ENCODE assay signal across 8 mouse cellular contexts in the genomic region with DNA sequence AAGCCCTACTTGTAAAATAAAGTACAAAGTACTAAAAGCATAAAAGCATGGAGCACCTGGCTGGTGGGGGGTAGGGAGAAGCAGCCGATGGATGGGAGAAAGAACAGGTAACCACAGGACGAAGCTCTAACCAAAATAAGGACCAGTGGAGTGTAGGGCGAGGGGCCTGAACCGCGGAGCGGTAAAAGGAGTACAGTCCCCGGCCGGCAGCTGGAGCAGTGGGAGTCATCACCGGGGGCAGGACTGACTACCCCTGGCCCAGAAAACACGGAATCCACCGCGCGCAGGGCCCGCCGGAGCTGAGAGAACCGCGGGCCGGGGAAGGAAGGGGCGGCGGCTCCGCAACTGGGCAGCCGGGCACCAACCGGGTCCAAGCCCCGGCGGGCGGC. TPM values are rescaled to one million over a fixed set of nuclear protein-coding genes. Genes with fewer than 3 reads are reported as not detected.
DNase-seq lines count a peak whose midpoint lies in the region; ATAC-seq lines count a peak whose summit lies in the region.

No protein-coding gene starts in this region.

- peaks cover 19% of the 10 kb centered on the region for H3K36me3 ChIP-seq in heart, embryonic 13.5 days
- H3K36me3 ChIP-seq in forebrain, embryonic 15.5 days: peaks cover 16% of the 10 kb centered on the region
- peaks cover 16% of the 10 kb centered on the region for H3K36me3 ChIP-seq in liver, embryonic 16.5 days (ENCODE audit: control insufficient read depth, insufficient read depth)

- no peaks in the 10 kb centered on the region for H3K27me3 ChIP-seq in heart, embryonic 13.5 days (replicated peaks)
- H3K27me3 ChIP-seq in forebrain, embryonic 15.5 days: no peaks in the 10 kb centered on the region
- H3K27me3 ChIP-seq in liver, embryonic 16.5 days (ENCODE audit: control insufficient read depth, insufficient read depth, low read depth, low read length): no peaks in the 10 kb centered on the region

- H3K4me3 ChIP-seq in heart, embryonic 13.5 days: peak overlapping the region; percentile 99
- H3K4me3 ChIP-seq in forebrain, embryonic 15.5 days: peak overlapping the region; percentile 83
- peak overlapping the region; percentile 99 for H3K4me3 ChIP-seq in liver, embryonic 16.5 days (ENCODE audit: low read depth, low read length)

- peak overlapping the region; percentile 99 for H3K27ac ChIP-seq in heart, embryonic 13.5 days (replicated peaks)
- H3K27ac ChIP-seq in forebrain, embryonic 15.5 days (replicated peaks): peak overlapping the region; percentile 94
- H3K27ac ChIP-seq in liver, embryonic 16.5 days (ENCODE audit: low read length): peak overlapping the region; percentile 98

- H3K9ac ChIP-seq in heart, embryonic 13.5 days: peak overlapping the region; percentile 99
- peak overlapping the region; percentile 91 for H3K9ac ChIP-seq in forebrain, embryonic 15.5 days (replicated peaks)
- H3K9ac ChIP-seq in liver, embryonic 16.5 days (ENCODE audit: low read depth, low read length): peak overlapping the region; percentile 99

- H3K4me2 ChIP-seq in heart, embryonic 13.5 days: peak overlapping the region; percentile 82
- H3K4me2 ChIP-seq in forebrain, embryonic 15.5 days (replicated peaks): peak overlapping the region; percentile 57
- H3K4me2 ChIP-seq in liver, embryonic 16.5 days (ENCODE audit: low read depth, low read length): peak overlapping the region; percentile 73

- no peaks in the 10 kb centered on the region for H3K9me3 ChIP-seq in heart, embryonic 13.5 days
- no peaks in the 10 kb centered on the region for H3K9me3 ChIP-seq in forebrain, embryonic 15.5 days
- H3K9me3 ChIP-seq in liver, embryonic 16.5 days (replicated peaks; ENCODE audit: control insufficient read depth, low read length): no peaks in the 10 kb centered on the region

- intact Hi-C loops in heart, postnatal 14 days (cut with DNase I): loop anchor here (5.0 kb wide), 1 partner anchor 37 kb away; the partner anchor contains the start of genes Gm28635, Med19 and Tmx2

- no peak for DNase-seq in heart, postnatal 14 days
- DNase-seq in ES-CJ7 (ENCODE audit: low read depth, low spot score): peak; percentile 14
- no peak for DNase-seq in adrenal gland, postnatal 14 days
- DNase-seq in cerebellum, adult 8-10 months: no peak

- under 1% methylated on average over 24 of the region's 26 CpGs for WGBS in heart, embryonic 13.5 days
- under 1% methylated on average over 22 of the region's 26 CpGs for WGBS in forebrain, embryonic 15.5 days
- under 1% methylated on average over 25 of the region's 26 CpGs for WGBS in liver, embryonic 16.5 days (ENCODE audit: insufficient replicate concordance)

- peaks cover 32% of the 10 kb centered on the region for H3K4me1 ChIP-seq in heart, embryonic 13.5 days
- peaks cover 30% of the 10 kb centered on the region for H3K4me1 ChIP-seq in forebrain, embryonic 15.5 days
- H3K4me1 ChIP-seq in liver, embryonic 16.5 days (ENCODE audit: control insufficient read depth, low read depth, low read length): peaks cover 23% of the 10 kb centered on the region

- ATAC-seq in heart, embryonic 13.5 days (ENCODE audit: extremely low read depth, insufficient number of reproducible peaks, low FRiP score, low TSS enrichment): peak; percentile 1; the same call in 1 of the 2 replicates
- ATAC-seq in forebrain, embryonic 15.5 days (replicated peaks): peak; percentile 21
- no peak for ATAC-seq in liver, embryonic 16.5 days (ENCODE audit: low read depth)
- no peak for ATAC-seq in monocyte, adult 5-6 weeks (replicated peaks; ENCODE audit: insufficient number of reproducible peaks, low FRiP score, low TSS enrichment, poor library complexity, severe bottlenecking)

RNA-seq across cellular contexts. Expression of gene Zdhhc5, which starts 0.6 kb away (rescaled TPM):
- polyA plus RNA-seq in heart, embryonic 13.5 days (2015; fragmentation: Nextera tagmentation; extraction: Ambion mirVana): 20.8 and 21.9 TPM in 2 replicates
- total RNA-seq in heart, postnatal 14 days (2021): 10 to 100 TPM; 57.7 to 62.4 TPM
- 19.3 and 19.7 TPM in 2 replicates for polyA plus RNA-seq in forebrain, embryonic 15.5 days (2015; fragmentation: Nextera tagmentation; extraction: Ambion mirVana)
- 17.7 and 18.9 TPM in 2 replicates for polyA plus RNA-seq in liver, embryonic 16.5 days (2015; fragmentation: Nextera tagmentation; extraction: Ambion mirVana)
- 52.8 and 58.1 TPM in 2 replicates for total RNA-seq in adrenal gland, postnatal 14 days (2021)
- total RNA-seq in monocyte, adult 5-6 weeks (2017): 22.4 to 46.2 TPM (median 25.7 TPM) in 3 replicates

RNA-seq across cellular contexts. Expression of gene Clp1, which starts 12.7 kb away (rescaled TPM):
- 16.4 and 18.5 TPM in 2 replicates for polyA plus RNA-seq in heart, embryonic 13.5 days (2015; fragmentation: Nextera tagmentation; extraction: Ambion mirVana)
- 1 to 10 TPM; 4.9 to 5.8 TPM for total RNA-seq in heart, postnatal 14 days (2021)
- polyA plus RNA-seq in forebrain, embryonic 15.5 days (2015; fragmentation: Nextera tagmentation; extraction: Ambion mirVana): 30.1 and 30.4 TPM in 2 replicates
- polyA plus RNA-seq in liver, embryonic 16.5 days (2015; fragmentation: Nextera tagmentation; extraction: Ambion mirVana): 49.7 and 56.2 TPM in 2 replicates
- total RNA-seq in adrenal gland, postnatal 14 days (2021): 14.5 and 15.7 TPM in 2 replicates
- total RNA-seq in monocyte, adult 5-6 weeks (2017): 29.1 to 46.4 TPM (median 29.3 TPM) in 3 replicates

RNA-seq across cellular contexts. Expression of gene Ypel4, which starts 19.4 kb away (rescaled TPM):
- polyA plus RNA-seq in heart, embryonic 13.5 days (2015; fragmentation: Nextera tagmentation; extraction: Ambion mirVana): 7.3 and 8.4 TPM in 2 replicates
- 1 to 10 TPM in 1 of 2 experiments, under 1 TPM in 1; 0.93 to 1.3 TPM for total RNA-seq in heart, postnatal 14 days (2021)
- 20.7 and 21.2 TPM in 2 replicates for polyA plus RNA-seq in forebrain, embryonic 15.5 days (2015; fragmentation: Nextera tagmentation; extraction: Ambion mirVana)
- polyA plus RNA-seq in liver, embryonic 16.5 days (2015; fragmentation: Nextera tagmentation; extraction: Ambion mirVana): 69.6 and 79.1 TPM in 2 replicates
- 6.5 and 8.6 TPM in 2 replicates for total RNA-seq in adrenal gland, postnatal 14 days (2021)
- total RNA-seq in monocyte, adult 5-6 weeks (2017): not detected in 3 replicates

RNA-seq across cellular contexts. Expression of gene Gm19426, which starts 29.0 kb away (rescaled TPM):
- 5.7 and 6.5 TPM in 2 replicates for polyA plus RNA-seq in heart, embryonic 13.5 days (2015; fragmentation: Nextera tagmentation; extraction: Ambion mirVana)
- 1 to 10 TPM; 1.6 to 2.2 TPM for total RNA-seq in heart, postnatal 14 days (2021)
- 5.6 TPM in 2 replicates for polyA plus RNA-seq in forebrain, embryonic 15.5 days (2015; fragmentation: Nextera tagmentation; extraction: Ambion mirVana)
- 0.89 and 0.95 TPM in 2 replicates for polyA plus RNA-seq in liver, embryonic 16.5 days (2015; fragmentation: Nextera tagmentation; extraction: Ambion mirVana)
- 5.2 and 5.3 TPM in 2 replicates for total RNA-seq in adrenal gland, postnatal 14 days (2021)
- not detected in 3 replicates for total RNA-seq in monocyte, adult 5-6 weeks (2017)

RNA-seq across cellular contexts. Expression of gene Tmx2, which starts 35.5 kb away (rescaled TPM):
- polyA plus RNA-seq in heart, embryonic 13.5 days (2015; fragmentation: Nextera tagmentation; extraction: Ambion mirVana): 136 and 163 TPM in 2 replicates
- total RNA-seq in heart, postnatal 14 days (2021): 100 to 1,000 TPM; 109 to 113 TPM
- polyA plus RNA-seq in forebrain, embryonic 15.5 days (2015; fragmentation: Nextera tagmentation; extraction: Ambion mirVana): 198 and 209 TPM in 2 replicates
- 69.7 and 76.5 TPM in 2 replicates for polyA plus RNA-seq in liver, embryonic 16.5 days (2015; fragmentation: Nextera tagmentation; extraction: Ambion mirVana)
- 102 and 103 TPM in 2 replicates for total RNA-seq in adrenal gland, postnatal 14 days (2021)
- total RNA-seq in monocyte, adult 5-6 weeks (2017): 20.9 to 31.5 TPM (median 22.4 TPM) in 3 replicates

Comparison
In these comparisons a context has a peak if more than half of its experiments do, and no peak if none do; other contexts are left out.
1. ATAC-seq: peak in heart, embryonic 13.5 days (single experiment) and forebrain, embryonic 15.5 days (single experiment); none in liver, embryonic 16.5 days (single experiment) and monocyte, adult 5-6 weeks (single experiment).
2. Peak in every context shown above with its lines, with median percentiles within 50 percentile points of each other: H3K27ac ChIP-seq, H3K4me2 ChIP-seq, H3K4me3 ChIP-seq and H3K9ac ChIP-seq.